Mouse (Mus musculus) urinary bladder, postnatal 4 days (tissue): ENCODE data around the gene Tgfbrap1.
A peak's percentile ranks its signal among the peaks of the same experiment; 100 is the strongest.

Experiments
- DNase-seq, 2 experiments: peaks; one replicate each; pipeline ENCODE4 v3.0.0; 2021 to 2022; ENCODE audit warnings: low spot score in 2 of 2

Gene Tgfbrap1

GRCm38 (mm10) chr1:43112882-43113281, 14.4 kb upstream of the Tgfbrap1 start:
- no peak for DNase-seq

- DNase-seq = no peak
These were observed 12.1 kb upstream of the Tgfbrap1 start for GRCm38 (mm10) chr1:43110556-43110955.

- no peak for DNase-seq
These were observed 10.3 kb upstream of the Tgfbrap1 start for GRCm38 (mm10) chr1:43108729-43109128.

GRCm38 (mm10) chr1:43094206-43094605, 4.2 kb downstream of the Tgfbrap1 start:
- no peak for DNase-seq

GRCm38 (mm10) chr1:43092056-43093015, 6.1 kb downstream of the Tgfbrap1 start:
- peak; percentile 61 to 66 for DNase-seq

GRCm38 (mm10) chr1:43091306-43092055, 7.0 kb downstream of the Tgfbrap1 start:
- no peak for DNase-seq

GRCm38 (mm10) chr1:43090418-43090817, 8.0 kb downstream of the Tgfbrap1 start:
- no peak for DNase-seq

GRCm38 (mm10) chr1:43082946-43083345, 15.5 kb downstream of the Tgfbrap1 start:
- DNase-seq = no peak

- DNase-seq = no peak
These were observed 20.3 kb downstream of the Tgfbrap1 start for GRCm38 (mm10) chr1:43078124-43078523.

GRCm38 (mm10) chr1:43074791-43075190, 23.6 kb downstream of the Tgfbrap1 start:
- no peak for DNase-seq

- no peak for DNase-seq
These were observed 25.9 kb downstream of the Tgfbrap1 start for GRCm38 (mm10) chr1:43072561-43072960.

GRCm38 (mm10) chr1:43072028-43072427, 26.4 kb downstream of the Tgfbrap1 start:
- DNase-seq = no peak

GRCm38 (mm10) chr1:43070726-43071125, 27.7 kb downstream of the Tgfbrap1 start:
- DNase-seq = no peak

GRCm38 (mm10) chr1:43067551-43067950, 30.9 kb downstream of the Tgfbrap1 start:
- DNase-seq = no peak

- no peak for DNase-seq
These were observed 31.9 kb downstream of the Tgfbrap1 start for GRCm38 (mm10) chr1:43066573-43066972.

- DNase-seq = peak in 1 of 2 experiments; percentile 67
These were observed 32.7 kb downstream of the Tgfbrap1 start for GRCm38 (mm10) chr1:43065615-43066310.

- no peak for DNase-seq
These were observed 46.5 kb downstream of the Tgfbrap1 start for GRCm38 (mm10) chr1:43051903-43052302.

GRCm38 (mm10) chr1:43047811-43048210, 50.6 kb downstream of the Tgfbrap1 start:
- no peak for DNase-seq

- no peak for DNase-seq
These were observed 51.4 kb downstream of the Tgfbrap1 start for GRCm38 (mm10) chr1:43046990-43047389.

- DNase-seq = no peak
These were observed 53.0 kb downstream of the Tgfbrap1 start for GRCm38 (mm10) chr1:43045204-43045982.

GRCm38 (mm10) chr1:43042271-43042670, 56.2 kb downstream of the Tgfbrap1 start:
- DNase-seq = no peak
